Mouse (Mus musculus) liver (tissue): Measurements from ENCODE around the gene Mbd4.
"Not testable (repeated sequence)": the region's sequence is repeated elsewhere in the genome, so short reads cannot be mapped to it uniquely, and the experiment has no call there.

Experiments used
- DNase-seq: peaks from one replicate; pipeline ENCODE4 v3.0.0-alpha.2; 2020; ENCODE audit warnings: mixed read lengths

Mbd4 gene

GRCm38 (mm10) chr6:115853091-115853813 lies at the start of gene Mbd4, which contains the start of gene Ift122:
Gene Mbd4 (minus strand): TSS chr6:115853371.
Gene Ift122 (plus strand): TSS chr6:115853470.
- peak; percentile 99 for DNase-seq

GRCm38 (mm10) chr6:115902545-115902944 lies 49.4 kb upstream of the Mbd4 start:
- DNase-seq = no peak

DNA sequence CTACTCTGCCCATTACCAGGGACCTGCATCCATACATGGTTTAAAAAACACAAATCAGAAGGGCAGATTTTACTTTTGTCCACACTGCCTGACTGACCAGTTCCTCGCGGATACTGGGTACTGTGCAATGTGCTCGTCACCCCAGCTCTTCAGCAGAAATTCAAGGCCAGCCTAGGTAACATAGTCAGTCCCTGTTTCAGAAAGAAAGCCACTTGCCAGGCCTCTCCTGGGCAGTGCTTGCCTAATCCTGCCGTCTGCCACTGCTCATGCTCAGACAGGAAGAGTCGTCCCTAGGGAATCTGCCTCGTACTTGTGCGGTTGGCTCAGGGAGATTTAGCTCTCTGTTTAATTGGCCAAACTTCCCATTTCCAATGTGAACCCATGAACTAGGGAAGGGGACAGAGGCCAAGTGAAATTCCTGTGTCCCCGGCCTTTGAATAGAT lies 48.3 kb upstream of the Mbd4 start:
- DNase-seq = no peak

- DNase-seq = peak; percentile 56
These were observed 47.9 kb upstream of the Mbd4 start for GRCm38 (mm10) chr6:115901062-115901461.

DNA sequence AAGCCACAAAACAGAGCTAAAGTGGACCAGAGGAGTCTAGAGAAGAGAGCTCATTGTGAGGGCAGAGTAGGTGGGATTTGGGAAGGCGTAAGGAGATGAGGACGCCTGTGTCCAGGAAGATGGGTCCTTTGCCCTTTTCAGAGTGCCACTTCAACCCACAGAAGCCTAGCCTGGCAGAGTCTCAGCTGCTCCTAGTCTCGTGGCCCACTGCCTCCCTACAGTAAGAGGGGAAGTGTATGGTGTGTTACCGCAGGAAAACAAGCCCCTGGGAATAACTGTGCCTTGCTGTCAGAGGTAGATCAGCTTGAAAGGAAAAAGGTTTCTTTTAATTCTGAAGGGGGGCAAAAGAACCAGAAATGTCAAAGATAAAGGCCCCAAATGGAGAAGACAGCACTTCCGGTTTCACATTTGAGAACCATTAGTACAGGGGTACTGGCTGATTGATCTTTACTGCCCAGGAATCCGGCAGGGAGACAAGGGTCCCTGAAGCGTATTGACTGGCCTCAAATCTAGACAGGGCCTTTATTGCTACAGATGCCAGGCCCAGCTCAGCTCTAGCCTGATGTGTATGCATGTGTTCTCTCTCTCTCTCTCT lies 44.9 kb upstream of the Mbd4 start:
- DNase-seq = no peak

- no peak for DNase-seq
These were observed 43.9 kb upstream of the Mbd4 start for GRCm38 (mm10) chr6:115897117-115897516.

DNA sequence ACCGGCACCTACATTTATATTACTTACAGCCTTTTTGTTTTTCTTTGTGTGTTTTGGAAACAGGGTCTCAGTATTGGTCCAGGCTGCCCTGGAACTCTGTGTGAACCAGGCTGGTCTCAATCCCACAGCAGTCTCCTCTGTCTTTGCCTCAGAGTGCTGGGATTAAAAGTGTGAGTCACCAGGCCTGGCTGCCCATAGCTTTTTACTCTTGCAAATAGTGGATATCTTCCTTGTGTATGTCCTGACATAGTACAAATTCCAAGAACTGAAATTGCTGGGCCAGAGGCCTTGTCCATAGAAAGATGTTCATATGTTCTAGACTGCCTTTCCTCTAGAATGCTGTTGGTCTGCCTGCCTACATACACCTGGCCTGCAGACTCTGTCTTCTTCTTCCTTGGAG lies 43.2 kb upstream of the Mbd4 start:
- DNase-seq = no peak

DNA sequence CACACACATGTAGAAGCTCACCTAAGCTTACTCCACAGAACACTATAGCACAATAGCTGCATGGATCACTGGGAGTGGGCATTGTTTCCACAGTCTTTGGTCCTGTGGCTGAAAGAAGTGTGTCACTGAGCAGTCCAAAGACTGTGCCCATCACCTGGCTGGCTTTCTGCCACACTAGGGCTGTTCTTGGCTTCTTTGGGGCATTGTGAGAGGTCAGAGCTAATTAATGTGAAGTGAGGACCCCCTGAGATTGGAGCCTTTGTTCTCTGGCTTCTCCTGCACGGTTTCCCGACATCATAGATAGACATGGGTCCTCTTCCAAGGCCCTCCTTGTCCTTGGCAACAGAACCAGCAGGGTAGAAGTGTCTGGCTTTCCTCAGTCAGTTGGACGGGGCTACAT lies 39.2 kb upstream of the Mbd4 start:
- no peak for DNase-seq

DNA sequence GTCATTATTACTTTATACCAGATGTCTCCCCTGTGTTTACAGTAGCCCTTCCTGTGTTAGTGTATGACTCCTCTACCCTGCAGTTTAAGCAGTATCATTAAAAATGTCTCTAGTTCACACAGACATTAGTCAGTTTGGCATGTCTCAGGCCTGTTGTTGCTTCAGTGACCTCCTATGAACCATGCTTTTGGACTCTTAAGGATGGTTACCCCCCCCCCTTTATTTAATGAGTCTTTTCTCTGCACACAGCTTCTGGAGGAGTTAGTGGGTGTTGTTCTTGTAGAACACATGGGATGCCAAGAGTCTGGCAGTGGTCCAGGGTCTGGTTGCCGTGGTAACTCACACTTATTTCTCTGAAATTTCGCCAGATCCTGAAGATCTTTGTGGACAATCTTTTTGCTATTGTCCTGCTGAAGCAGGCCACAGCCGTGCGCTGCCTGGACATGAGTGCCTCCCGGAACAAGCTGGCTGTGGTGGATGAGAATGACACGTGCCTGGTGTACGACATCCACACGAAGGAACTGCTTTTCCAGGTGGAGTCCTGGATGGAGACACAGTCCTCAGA lies 38.4 kb upstream of the Mbd4 start:
- no peak for DNase-seq

DNA sequence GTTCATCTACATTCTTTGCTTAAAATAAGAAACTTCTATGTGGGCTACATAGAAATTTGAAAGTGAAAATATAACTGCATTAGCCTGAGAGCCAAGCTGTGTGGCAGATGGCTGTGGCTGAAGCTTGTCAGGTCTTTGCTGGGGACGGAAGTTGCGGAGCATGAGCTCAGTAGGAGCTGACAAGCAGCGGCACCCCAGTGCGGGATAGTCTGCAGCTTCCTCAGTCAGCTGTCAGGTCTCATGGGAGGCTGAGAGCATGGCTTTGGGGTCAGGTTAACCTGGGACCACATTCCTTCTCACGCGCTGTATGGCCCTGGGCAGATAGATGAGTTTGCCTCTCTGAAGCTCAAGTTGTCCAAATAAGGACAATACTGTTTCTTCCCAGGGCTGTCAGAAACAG lies 37.9 kb upstream of the Mbd4 start:
- no peak for DNase-seq

DNA sequence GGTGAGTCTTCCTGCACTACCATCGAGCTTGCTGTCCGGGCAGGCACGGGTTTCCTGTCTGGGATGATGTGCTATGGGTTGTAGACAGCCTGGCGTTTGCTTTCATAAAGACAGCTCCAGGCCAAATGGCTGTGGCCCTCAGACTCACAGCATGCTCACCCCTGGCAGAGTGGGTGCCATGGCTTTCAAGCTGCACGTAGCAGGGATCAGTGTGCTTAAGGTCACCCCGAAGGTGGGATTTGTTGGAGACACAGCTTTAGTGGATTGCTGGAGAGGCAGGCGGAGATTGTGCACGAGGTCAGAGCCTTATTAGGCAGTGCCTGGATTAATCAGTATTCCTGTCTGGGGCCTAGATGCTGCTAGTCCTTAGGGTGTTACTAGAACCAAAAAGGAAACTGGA lies 37.4 kb upstream of the Mbd4 start:
- no peak for DNase-seq

DNA sequence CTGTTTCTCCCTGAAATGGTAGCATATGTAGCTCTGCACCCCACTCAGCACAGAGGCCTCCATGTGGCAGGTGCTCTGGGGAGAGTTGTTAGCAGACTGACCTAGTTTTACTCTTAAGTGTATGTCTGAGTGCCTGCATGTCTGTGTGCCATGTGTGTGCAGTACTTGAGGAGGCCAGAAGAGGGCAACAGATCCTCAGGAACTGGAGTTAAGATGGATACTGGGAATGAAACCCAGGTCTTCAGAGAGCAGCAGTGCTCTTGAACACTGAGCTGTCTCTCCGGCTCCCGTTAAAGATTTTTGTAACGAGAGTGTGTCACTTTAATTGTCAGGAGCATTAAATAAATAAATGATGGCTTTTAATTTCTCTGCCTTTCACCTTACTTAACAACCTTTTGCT lies 35.1 kb upstream of the Mbd4 start:
- DNase-seq = peak; percentile 32

DNA sequence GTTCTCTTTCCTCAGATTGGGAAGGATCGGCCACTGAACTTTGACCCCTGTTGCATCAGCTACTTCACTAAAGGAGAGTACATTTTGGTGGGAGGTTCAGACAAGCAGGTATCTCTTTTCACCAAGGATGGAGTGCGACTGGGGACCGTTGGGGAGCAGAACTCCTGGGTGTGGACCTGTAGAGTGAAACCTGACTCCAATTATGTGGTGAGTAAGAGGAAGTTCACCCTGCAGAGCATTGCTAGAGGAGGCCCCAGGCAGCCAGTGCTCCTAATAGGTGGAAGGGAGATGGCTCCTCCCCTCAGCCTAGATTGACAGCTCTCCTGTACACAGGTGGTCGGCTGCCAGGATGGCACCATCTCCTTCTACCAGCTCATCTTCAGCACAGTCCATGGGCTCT lies 33.7 kb upstream of the Mbd4 start:
- DNase-seq = no peak

- no peak for DNase-seq
These were observed 30.8 kb upstream of the Mbd4 start for GRCm38 (mm10) chr6:115884018-115884417.

DNA sequence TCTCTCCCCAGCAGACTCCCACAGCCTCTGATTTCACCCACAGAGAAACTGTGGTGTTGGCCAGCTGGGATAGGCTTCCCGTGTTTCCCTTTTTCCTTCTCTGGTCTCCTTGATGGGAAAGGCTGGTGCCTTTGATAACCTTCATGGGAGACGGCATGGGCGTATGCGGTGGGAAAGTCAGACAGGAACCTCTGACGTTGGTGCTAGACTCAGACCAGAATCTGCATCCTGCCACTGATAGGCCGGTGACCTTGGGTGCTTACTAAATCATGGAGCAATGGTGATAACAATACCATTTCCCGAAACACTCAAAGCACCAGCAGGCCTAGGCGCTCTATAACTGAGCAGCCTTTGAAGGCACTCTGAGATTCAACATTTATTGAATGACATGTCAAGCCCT lies 27.6 kb upstream of the Mbd4 start:
- peak; percentile 10 for DNase-seq

DNA sequence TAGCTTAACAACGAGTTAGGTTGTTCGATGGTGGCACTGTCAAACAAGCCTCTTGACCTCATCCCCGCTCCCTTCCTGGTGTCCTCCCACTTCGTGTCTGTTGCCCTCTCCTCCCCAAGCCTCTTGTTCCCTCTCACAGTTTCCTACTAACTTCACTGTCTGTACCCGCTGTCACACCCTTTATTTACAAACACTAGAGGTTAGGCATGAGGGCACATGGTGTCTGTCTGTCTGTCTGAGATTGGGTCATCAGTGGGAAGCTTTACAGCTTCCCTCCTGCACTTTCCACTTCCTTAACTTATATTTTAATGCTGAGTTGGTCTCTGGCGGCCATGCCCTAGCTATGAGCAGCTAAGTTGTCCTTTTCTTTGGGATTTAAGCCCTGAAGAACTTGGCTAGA lies 26.6 kb upstream of the Mbd4 start:
- DNase-seq = no peak

DNA sequence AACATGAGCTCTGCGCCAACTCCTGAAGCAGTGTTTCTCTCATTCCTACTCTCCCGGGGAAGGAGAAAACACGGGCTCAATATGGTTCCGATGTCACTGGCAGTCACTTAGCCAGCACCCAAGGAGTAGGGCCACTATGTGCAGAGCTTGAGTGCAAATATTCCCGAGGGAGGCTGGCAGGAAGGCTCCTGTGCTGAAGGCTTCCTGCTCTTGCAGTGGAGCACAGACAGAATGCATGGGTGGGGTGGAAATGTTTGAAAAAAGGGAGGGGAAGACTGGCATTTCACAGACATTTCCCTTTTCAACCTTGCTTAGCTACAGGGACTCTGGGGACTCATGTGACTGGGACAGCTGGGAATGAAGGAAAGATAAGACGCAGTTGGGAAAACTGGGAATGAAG lies 25.5 kb upstream of the Mbd4 start:
- DNase-seq = no peak

DNA sequence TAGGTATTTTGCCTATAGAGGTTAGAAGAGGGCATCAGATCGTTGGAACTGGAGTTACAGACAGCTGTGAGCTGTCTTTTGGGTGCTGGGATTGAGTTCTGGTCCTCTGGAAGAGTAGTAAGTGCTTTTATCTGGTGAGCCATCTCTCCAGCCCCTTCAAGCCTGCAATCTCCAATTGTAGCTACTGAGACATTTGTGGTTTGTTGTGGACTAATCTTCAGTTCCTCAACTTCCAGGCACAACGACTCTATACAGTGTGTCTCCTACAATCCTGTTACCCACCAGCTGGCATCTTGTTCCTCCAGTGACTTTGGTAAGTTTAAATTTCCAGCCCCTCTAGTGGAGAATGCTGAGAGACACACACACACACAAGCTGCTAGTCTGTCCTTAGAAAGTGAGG lies 24.1 kb upstream of the Mbd4 start:
- DNase-seq = no peak

GRCm38 (mm10) chr6:115871318-115871717 lies 18.1 kb upstream of the Mbd4 start:
- DNase-seq = not testable (repeated sequence)

DNA sequence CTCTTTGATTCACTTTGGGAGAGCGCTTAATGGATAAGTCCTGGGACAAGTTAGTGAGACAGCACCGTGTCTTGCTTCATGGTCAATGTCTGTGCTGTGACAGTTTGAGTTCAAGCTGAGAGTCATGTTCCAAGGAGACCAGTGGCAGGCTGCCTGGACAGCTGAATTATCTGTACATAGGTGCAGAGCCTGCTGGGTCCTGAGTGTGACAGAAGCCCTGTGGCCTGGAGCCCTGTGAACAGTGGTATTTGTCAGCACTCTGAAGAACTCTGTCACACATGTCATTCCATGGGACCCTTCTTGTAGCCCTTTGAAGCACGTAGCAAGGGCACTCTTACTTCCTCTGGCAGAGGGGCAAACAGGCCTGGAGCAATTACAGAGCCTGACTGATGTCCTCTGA lies 14.0 kb upstream of the Mbd4 start:
- DNase-seq = not testable (repeated sequence)

- no peak for DNase-seq
These were observed 12.1 kb upstream of the Mbd4 start for GRCm38 (mm10) chr6:115865246-115865645.

DNA sequence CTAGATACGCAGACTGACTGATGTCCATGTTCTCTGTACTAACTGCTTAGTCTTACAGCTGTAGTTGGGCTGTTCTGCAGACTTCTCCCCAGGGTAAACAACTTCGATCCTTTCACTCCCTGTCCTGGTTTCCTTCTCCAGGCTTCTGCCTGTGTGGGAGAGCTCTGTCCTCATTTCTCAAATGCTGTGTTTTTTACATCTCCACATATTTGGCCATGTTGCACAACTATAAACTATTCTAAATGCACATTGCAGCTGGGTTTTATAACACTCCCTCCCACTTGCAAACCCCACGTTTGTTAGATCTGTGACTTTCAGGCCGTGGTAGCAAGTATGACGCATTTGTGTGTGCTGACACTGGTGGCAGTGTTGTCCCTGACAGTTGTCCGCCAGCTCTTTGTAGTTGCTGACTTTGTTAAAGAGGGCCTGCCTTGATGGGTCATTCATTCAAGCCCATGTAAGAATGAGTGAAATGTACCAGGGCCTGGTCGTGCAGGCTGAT lies 10.2 kb upstream of the Mbd4 start:
- no peak for DNase-seq

DNA sequence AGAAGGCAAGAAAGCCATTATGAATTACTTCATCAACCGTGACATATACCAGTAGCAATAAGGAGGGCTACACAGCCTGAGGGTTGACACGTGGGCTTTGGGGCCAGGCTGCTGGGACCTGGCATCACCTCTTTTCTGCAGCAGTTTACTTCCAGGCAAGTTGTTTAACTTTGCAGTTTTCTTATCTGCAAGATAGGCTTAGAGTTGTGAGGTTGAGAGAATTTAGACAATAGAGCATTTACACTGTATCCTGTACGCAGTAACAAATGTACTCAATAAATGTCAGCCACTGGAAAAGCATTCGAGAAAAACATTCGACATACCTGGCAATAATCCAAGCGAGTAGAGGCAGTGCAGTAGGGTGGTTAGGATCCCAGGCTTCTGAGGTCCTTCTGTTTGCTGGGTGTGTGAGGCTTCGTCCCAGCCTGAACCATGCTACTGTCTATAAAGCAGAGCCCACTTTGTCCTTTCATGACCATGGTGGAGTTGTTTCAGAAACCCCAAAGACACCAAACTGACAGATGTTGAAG lies 6.9 kb upstream of the Mbd4 start:
- no peak for DNase-seq

DNA sequence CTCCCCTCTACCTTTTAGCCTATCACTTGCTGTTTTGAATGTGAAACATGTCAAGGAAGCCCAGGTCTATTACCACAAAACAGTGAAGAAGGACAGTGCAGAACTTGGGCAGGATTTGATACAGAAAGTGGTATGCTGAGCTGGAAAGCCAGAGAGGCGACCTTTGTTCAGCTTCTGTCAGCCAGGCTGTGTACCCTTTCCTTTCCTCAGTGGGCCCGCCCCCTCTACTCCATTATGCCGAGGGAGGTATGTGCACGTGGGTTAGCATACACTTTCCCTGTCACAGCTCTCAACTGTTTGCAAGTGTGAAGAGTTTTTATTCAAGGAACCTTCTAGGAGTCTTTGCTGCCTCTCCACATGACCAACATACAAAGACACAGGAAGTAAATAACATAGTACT lies 6.1 kb upstream of the Mbd4 start:
- peak; percentile 37 for DNase-seq
